12 mouse cellular contexts compared by ENCODE assay signal in the genomic region with DNA sequence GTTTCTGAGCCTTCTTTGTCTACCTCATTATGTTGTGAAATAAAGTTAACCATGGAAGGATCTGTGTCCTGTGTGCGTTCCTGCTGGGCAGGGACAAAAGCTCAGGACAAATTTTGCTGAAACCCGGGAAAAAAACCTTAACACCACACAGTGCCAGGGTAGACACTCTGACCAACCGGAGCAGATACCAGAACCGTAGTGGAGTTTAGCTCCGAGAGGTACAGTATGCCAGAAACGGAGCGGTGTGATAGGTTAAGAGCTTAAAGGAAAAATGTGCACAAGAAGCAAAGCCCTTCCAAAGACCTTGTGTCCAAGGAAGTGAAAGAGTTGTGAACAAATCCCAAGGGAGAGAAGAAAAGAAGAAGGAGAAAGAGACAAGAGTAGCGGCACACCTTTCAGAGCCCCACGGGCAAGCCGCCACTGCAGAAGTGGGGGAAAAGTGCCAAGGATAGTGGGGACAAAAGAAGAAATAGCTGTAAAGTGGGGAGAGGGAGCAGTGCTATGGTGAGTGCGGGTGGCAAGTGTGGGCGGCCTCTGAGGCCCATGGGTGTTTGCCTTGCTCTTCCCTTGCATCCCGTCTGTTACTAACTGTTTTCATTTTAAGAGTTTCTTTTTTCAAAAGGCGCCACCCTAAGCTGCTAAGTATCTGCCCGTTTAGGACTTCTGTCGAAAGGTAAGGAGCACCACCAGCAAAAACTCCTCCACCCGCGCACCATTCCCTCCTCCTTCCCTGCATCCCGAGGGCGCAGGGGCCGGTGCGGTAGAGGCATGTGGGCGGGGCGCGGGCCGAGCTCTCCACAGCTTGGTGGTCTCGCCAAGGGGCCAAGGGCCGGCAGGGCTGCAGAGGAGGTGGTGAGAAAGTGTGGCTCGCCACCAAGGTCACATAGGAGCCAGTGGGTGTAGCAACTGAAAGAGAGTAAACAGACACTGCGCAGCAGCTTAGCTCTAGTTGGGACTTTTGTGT. TPM values are rescaled to one million over a fixed set of nuclear protein-coding genes. Genes with fewer than 3 reads are reported as not detected.
DNase-seq lines count a peak whose midpoint lies in the region; ATAC-seq and TF ChIP-seq lines count a peak whose summit lies in the region.
"Had no signal": no experiment of that assay in that cellular context is flagged by ENCODE, and none has a peak within 500 bp of the region (broad histone marks: within the 10 kb centered on the region; RNA-seq: fewer than 3 reads in every experiment).

No protein-coding gene starts in this region.

- no peak overlapping the region for H3K9ac ChIP-seq in kidney, embryonic 15.5 days
- H3K9ac ChIP-seq in embryonic facial prominence, embryonic 12.5 days: no peak overlapping the region
- no peak overlapping the region for H3K9ac ChIP-seq in hindbrain, postnatal 0 days (replicated peaks; ENCODE audit: low read length)
- no peak overlapping the region for H3K9ac ChIP-seq in neural tube, embryonic 14.5 days (replicated peaks; ENCODE audit: low read depth, low read length)

- H3K4me3 ChIP-seq in kidney, embryonic 15.5 days (replicated peaks): no peak overlapping the region
- no peak overlapping the region for H3K4me3 ChIP-seq in embryonic facial prominence, embryonic 12.5 days
- H3K4me3 ChIP-seq in hindbrain, postnatal 0 days (ENCODE audit: low read length): peak overlapping the region; percentile 30
- no peak overlapping the region for H3K4me3 ChIP-seq in neural tube, embryonic 14.5 days (ENCODE audit: low read depth, low read length)

- H3K9me3 ChIP-seq in kidney, embryonic 15.5 days (replicated peaks): 0 out of 2 replicates have a peak, but pooled peaks cover 2% of the 10 kb centered on the region
- peaks cover 4% of the 10 kb centered on the region; the same call in 1 of the 2 replicates for H3K9me3 ChIP-seq in embryonic facial prominence, embryonic 12.5 days
- no peaks in the 10 kb centered on the region for H3K9me3 ChIP-seq in hindbrain, postnatal 0 days (ENCODE audit: low read length)
- H3K9me3 ChIP-seq in neural tube, embryonic 14.5 days (ENCODE audit: control insufficient read depth, low read length): no peaks in the 10 kb centered on the region

- DNase-seq in kidney, adult 9 months: no peak
- DNase-seq in hindbrain, postnatal 0 days (ENCODE audit: low spot score): no peak
- no peak for DNase-seq in gastrocnemius, postnatal 14 days
- DNase-seq in layer of hippocampus, postnatal 25 days (ENCODE audit: extremely low spot score in 1 of 2, low spot score in 1 of 2): no peak
- DNase-seq in cerebellum, adult 9-10 months: no peak
- DNase-seq: cerebellum, postnatal 10 days; kidney, postnatal 10 days; thymus, postnatal 14 days had no signal

- peak overlapping the region; percentile 31 for H3K4me2 ChIP-seq in kidney, embryonic 15.5 days
- H3K4me2 ChIP-seq in embryonic facial prominence, embryonic 12.5 days (replicated peaks): peak overlapping the region; percentile 28
- peak overlapping the region; percentile 51 for H3K4me2 ChIP-seq in hindbrain, postnatal 0 days (ENCODE audit: low read depth, low read length)
- 0 out of 2 replicates have a peak overlapping the region, but pooled peaks have one; percentile 1 for H3K4me2 ChIP-seq in neural tube, embryonic 14.5 days (ENCODE audit: low read depth, low read length)

- ATAC-seq in kidney, embryonic 15.5 days (replicated peaks; ENCODE audit: low FRiP score): no peak
- no peak for ATAC-seq in embryonic facial prominence, embryonic 12.5 days (ENCODE audit: insufficient number of reproducible peaks, insufficient read depth, low FRiP score, low TSS enrichment)
- no peak for ATAC-seq in hindbrain, postnatal 0 days
- ATAC-seq in neural tube, embryonic 14.5 days (ENCODE audit: low read depth): no peak

- TF ChIP-seq CTCF in hindbrain, postnatal 0 days (IDR thresholded peaks at IDR 0.05; ENCODE audit: low read depth): no peak

- 39% methylated on average over 30 of the region's 30 CpGs for whole genome bisulfite sequencing in kidney, embryonic 15.5 days
- WGBS in embryonic facial prominence, embryonic 12.5 days: 41% methylated on average over 30 of the region's 30 CpGs
- WGBS in hindbrain, postnatal 0 days: 37% methylated on average over 30 of the region's 30 CpGs
- 39% methylated on average over 30 of the region's 30 CpGs for WGBS in neural tube, embryonic 14.5 days

- H3K36me3 ChIP-seq in kidney, embryonic 15.5 days: no peaks in the 10 kb centered on the region
- no peaks in the 10 kb centered on the region for H3K36me3 ChIP-seq in embryonic facial prominence, embryonic 12.5 days
- H3K36me3 ChIP-seq in hindbrain, postnatal 0 days (ENCODE audit: insufficient read depth, low read length): no peaks in the 10 kb centered on the region
- H3K36me3 ChIP-seq in neural tube, embryonic 14.5 days (ENCODE audit: control insufficient read depth, insufficient read depth, low read length): no peaks in the 10 kb centered on the region

- H3K27me3 ChIP-seq in kidney, embryonic 15.5 days: no peaks in the 10 kb centered on the region
- H3K27me3 ChIP-seq in embryonic facial prominence, embryonic 12.5 days: no peaks in the 10 kb centered on the region
- H3K27me3 ChIP-seq in hindbrain, postnatal 0 days (ENCODE audit: insufficient read depth, low read length): no peaks in the 10 kb centered on the region
- H3K27me3 ChIP-seq in neural tube, embryonic 14.5 days (ENCODE audit: control insufficient read depth, insufficient read depth, low read length): no peaks in the 10 kb centered on the region

- no peak overlapping the region for H3K27ac ChIP-seq in kidney, embryonic 15.5 days
- no peak overlapping the region for H3K27ac ChIP-seq in embryonic facial prominence, embryonic 12.5 days
- no peak overlapping the region for H3K27ac ChIP-seq in hindbrain, postnatal 0 days
- H3K27ac ChIP-seq in neural tube, embryonic 14.5 days (ENCODE audit: low read depth, low read length): no peak overlapping the region

- no peaks in the 10 kb centered on the region for H3K4me1 ChIP-seq in kidney, embryonic 15.5 days
- no peaks in the 10 kb centered on the region for H3K4me1 ChIP-seq in embryonic facial prominence, embryonic 12.5 days
- no peaks in the 10 kb centered on the region for H3K4me1 ChIP-seq in hindbrain, postnatal 0 days (ENCODE audit: insufficient read depth, low read length)
- no peaks in the 10 kb centered on the region for H3K4me1 ChIP-seq in neural tube, embryonic 14.5 days (ENCODE audit: control insufficient read depth, insufficient read depth, low read length)

- intact Hi-C loops in gastrocnemius, postnatal 14 days (cut with DNase I; ENCODE audit: low total_unique reads): no loop called here

RNA-seq across cellular contexts. Expression of a gene that starts 25.5 kb away (rescaled TPM):
- polyA plus RNA-seq in kidney, embryonic 15.5 days (2015; fragmentation: Nextera tagmentation; extraction: Ambion mirVana): not detected in 2 replicates
- not detected in 2 replicates for polyA plus RNA-seq in embryonic facial prominence, embryonic 12.5 days (2016; fragmentation: Nextera tagmentation; extraction: Ambion mirVana)
- not detected in 2 replicates for total RNA-seq in hindbrain, postnatal 0 days (2014; rRNA removed)
- polyA plus RNA-seq in hindbrain, postnatal 0 days (2015; fragmentation: Nextera tagmentation; extraction: Ambion mirVana): not detected in 2 replicates
- not detected in 2 replicates for polyA plus RNA-seq in neural tube, embryonic 14.5 days (2014; fragmentation: Nextera tagmentation; extraction: Ambion mirVana)
- not detected for total RNA-seq in gastrocnemius, postnatal 14 days (2021)
- not detected for total RNA-seq in layer of hippocampus, postnatal 25 days (2021)
- total RNA-seq: left cerebral cortex, postnatal 36 days had no signal

RNA-seq across cellular contexts. Expression of a gene that starts 32.2 kb away (rescaled TPM):
- polyA plus RNA-seq in kidney, embryonic 15.5 days (2015; fragmentation: Nextera tagmentation; extraction: Ambion mirVana): not detected in 2 replicates
- not detected in 2 replicates for polyA plus RNA-seq in embryonic facial prominence, embryonic 12.5 days (2016; fragmentation: Nextera tagmentation; extraction: Ambion mirVana)
- total RNA-seq in hindbrain, postnatal 0 days (2014; rRNA removed): not detected in 2 replicates
- not detected in 2 replicates for polyA plus RNA-seq in hindbrain, postnatal 0 days (2015; fragmentation: Nextera tagmentation; extraction: Ambion mirVana)
- not detected in 2 replicates for polyA plus RNA-seq in neural tube, embryonic 14.5 days (2014; fragmentation: Nextera tagmentation; extraction: Ambion mirVana)
- total RNA-seq in gastrocnemius, postnatal 14 days (2021): not detected
- not detected for total RNA-seq in layer of hippocampus, postnatal 25 days (2021)
- total RNA-seq: left cerebral cortex, postnatal 36 days had no signal

Comparison
In these comparisons a context has a peak if more than half of its experiments do, and no peak if none do; other contexts are left out.
1. H3K4me2 ChIP-seq: peak in every context shown above with its lines; median percentile 51 in hindbrain, postnatal 0 days; 31 in kidney, embryonic 15.5 days; 28 in embryonic facial prominence, embryonic 12.5 days; 1 in neural tube, embryonic 14.5 days.